Mouse (Mus musculus) kidney, embryonic 16.5 days (tissue): ENCODE results near the gene Olfr461. TPM values are rescaled to one million over a fixed set of nuclear protein-coding genes. Genes with fewer than 3 reads are reported as not detected.
"Not testable (repeated sequence)": the region's sequence is repeated elsewhere in the genome, so short reads cannot be mapped to it uniquely, and the experiment has no call there.

Experiments used
- ATAC-seq: fragments of 200-750 bp; cut with Nextera tagmentation; 2 replicates; pipeline ENCODE4 v1.8.0; 2017; ENCODE audit warnings: moderate TSS enrichment; ENCODE audit not compliant: low FRiP score, low TSS enrichment
- H3K27ac ChIP-seq: fragments of 300-500 bp; sonication (generic); 2 replicates; pipeline ENCODE4 v1.5.1; 2014; ENCODE audit warnings: low read length
- H3K27me3 ChIP-seq: fragments of 300-500 bp; sonication (generic); 2 replicates; pipeline ENCODE4 v1.6.1; 2014; ENCODE audit warnings: low read length, control low read depth, mixed read lengths; ENCODE audit not compliant: insufficient read depth
- H3K36me3 ChIP-seq: fragments of 300-500 bp; sonication (generic); 2 replicates; pipeline ENCODE4 v1.6.1; 2014; ENCODE audit warnings: low read length, control low read depth, mixed read lengths; ENCODE audit not compliant: insufficient read depth
- H3K4me1 ChIP-seq: fragments of 300-500 bp; sonication (generic); 2 replicates; pipeline ENCODE4 v1.6.1; 2014; ENCODE audit warnings: low read length, control low read depth, mixed read lengths; ENCODE audit not compliant: insufficient read depth
- H3K4me2 ChIP-seq: fragments of 300-500 bp; sonication (generic); replicated peaks from 2 replicates; pipeline ENCODE4 v1.6.1; 2014; ENCODE audit warnings: low read depth, low read length
- H3K4me3 ChIP-seq: fragments of 300-500 bp; sonication (generic); 2 replicates; pipeline ENCODE4 v1.5.1; 2014; ENCODE audit warnings: mild to moderate bottlenecking, low read length
- H3K9ac ChIP-seq: fragments of 300-500 bp; sonication (generic); replicated peaks from 2 replicates; pipeline ENCODE4 v1.6.1; 2014; ENCODE audit warnings: low read length
- H3K9me3 ChIP-seq: fragments of 300-500 bp; sonication (generic); 2 replicates; pipeline ENCODE4 v1.6.1; 2016; ENCODE audit warnings: low read length, control low read depth
- WGBS: fragments of 180-500 bp; shearing (Covaris S2); extraction: QIAGEN DNeasy Blood & Tissue Kit; methylation state at CpG from one replicate; pipeline ENCODE4 v1.1.7; 2014; 5-methylcytosine and 5-hydroxymethylcytosine counted together
- polyA plus RNA-seq: library from polyadenylated mRNA; unstranded; fragments of >200 nt; fragmentation: Nextera tagmentation; extraction: Ambion mirVana; gene quantifications from 2 replicates; pipeline ENCODE4 v1.2.1, GENCODE M21; 2015

The Olfr461 gene
- 0.16 TPM in 1 of 2 replicates, not detected in the other for polyA plus RNA-seq

DNA sequence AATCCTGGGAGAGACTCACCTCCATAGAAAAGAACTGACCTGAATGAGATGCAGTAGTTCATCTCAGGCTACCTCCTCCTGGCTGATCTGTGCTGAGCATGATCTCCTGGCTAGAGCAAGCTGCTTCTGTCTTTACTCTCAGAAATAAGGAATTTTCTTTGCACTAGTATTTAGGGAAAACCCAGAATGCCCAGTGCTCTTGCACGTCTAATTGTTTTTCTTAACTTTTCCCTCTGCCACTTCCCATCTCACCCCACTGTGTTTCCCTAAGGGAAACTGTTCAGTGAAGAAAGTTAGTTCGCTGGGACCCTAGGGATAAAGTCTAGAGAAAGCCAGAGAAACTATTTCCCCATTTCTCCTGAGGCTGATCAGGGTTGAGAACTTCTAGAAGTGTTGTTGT is at the start of gene Olfr461:
Gene Olfr461, minus strand, starts transcription at position 101 of the 400 bp plus-strand sequence.
- Histone ChIP-seq H3K9me3 (no peaks in the 10 kb centered on the region), H3K27ac (no peak within 1 kb of the TSS), H3K4me2 (no peak within 1 kb of the TSS), H3K36me3 (no peaks in the 10 kb centered on the region), H3K4me3 (no peak within 1 kb of the TSS), H3K9ac (no peak within 1 kb of the TSS), H3K27me3 (no peaks in the 10 kb centered on the region), H3K4me1 (no peaks in the 10 kb centered on the region)
- ATAC-seq, result no peak
- 81% methylated on average over 2 of the region's 2 CpGs for WGBS

GRCm38 (mm10) chr6:40598546-40598945 is 43.7 kb upstream of the Olfr461 start:
- WGBS, result 33% methylated on average over 4 of the region's 4 CpGs
- not testable (repeated sequence) for ATAC-seq, H3K4me3 ChIP-seq, H3K9me3 ChIP-seq, H3K27me3 ChIP-seq, H3K27ac ChIP-seq, H3K9ac ChIP-seq, H3K4me1 ChIP-seq, H3K4me2 ChIP-seq, H3K36me3 ChIP-seq

DNA sequence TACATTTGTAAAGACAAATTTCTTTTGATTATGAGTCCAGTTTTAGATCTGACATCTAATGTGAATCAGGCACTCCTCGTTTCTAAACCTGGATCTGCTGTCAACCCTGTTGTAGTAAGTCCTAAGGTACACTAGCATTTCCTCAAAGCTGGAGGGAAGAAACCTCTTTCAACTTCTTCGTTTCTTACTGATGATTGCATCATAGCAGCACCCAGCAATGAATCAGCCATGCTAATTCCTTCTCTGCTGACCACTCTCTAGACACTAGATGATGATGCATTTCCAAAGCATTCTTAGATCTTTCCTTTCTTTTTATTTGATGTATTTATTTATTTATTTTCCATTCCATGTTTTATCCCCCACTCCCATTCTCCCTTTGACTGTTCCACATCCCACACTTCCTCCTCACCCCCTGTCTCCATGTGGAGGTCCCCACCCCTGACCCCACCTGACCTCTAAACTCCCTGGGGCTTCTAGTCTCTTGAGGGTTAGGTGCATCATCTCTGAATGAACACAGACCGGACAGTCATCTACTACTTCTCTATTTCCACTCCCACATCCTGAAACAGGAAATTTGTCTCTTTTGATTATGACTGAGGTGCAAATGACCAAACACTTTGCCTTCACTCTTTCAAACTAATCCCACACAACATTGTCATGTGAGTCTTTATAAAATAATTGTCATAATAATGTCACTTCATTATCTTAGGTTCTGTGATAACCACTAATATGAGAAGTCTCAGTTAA is 40.1 kb upstream of the Olfr461 start:
- 84% methylated on average over 3 of the region's 3 CpGs for WGBS
- H3K9ac ChIP-seq, result no peak overlapping the region
- H3K4me3 ChIP-seq, result no peak overlapping the region
- H3K27ac ChIP-seq, result no peak overlapping the region
- H3K4me1 ChIP-seq, result no peaks in the 10 kb centered on the region
- no peak overlapping the region for H3K4me2 ChIP-seq
- no peaks in the 10 kb centered on the region for H3K9me3 ChIP-seq
- no peaks in the 10 kb centered on the region for H3K27me3 ChIP-seq
- H3K36me3 ChIP-seq, result no peaks in the 10 kb centered on the region
- no peak for ATAC-seq

DNA sequence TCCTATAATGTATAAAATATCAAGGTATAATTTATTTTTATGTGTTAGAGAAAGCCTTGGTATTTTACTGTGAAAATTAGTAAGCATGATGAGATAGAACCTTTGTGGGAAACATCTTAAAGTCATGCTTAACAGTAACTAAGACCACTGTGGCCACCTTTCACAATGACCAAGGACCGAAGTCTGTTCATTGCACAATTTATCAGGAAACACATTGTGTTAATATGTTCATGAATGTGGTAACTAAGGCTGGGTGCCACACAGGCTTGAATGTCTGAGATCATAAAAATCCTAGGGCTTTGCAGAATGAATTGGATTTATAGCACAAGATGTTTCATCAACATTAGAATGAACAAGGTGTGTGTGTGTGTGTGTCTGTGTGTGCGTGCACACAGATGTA is 33.5 kb upstream of the Olfr461 start:
- Histone ChIP-seq H3K9me3 (no peaks in the 10 kb centered on the region), H3K9ac (no peak overlapping the region), H3K27me3 (no peaks in the 10 kb centered on the region), H3K27ac (no peak overlapping the region), H3K4me1 (no peaks in the 10 kb centered on the region), H3K4me3 (no peak overlapping the region), H3K36me3 (no peaks in the 10 kb centered on the region), H3K4me2 (no peak overlapping the region)
- no peak for ATAC-seq
- 92% methylated on average over 2 of the region's 2 CpGs for WGBS

DNA sequence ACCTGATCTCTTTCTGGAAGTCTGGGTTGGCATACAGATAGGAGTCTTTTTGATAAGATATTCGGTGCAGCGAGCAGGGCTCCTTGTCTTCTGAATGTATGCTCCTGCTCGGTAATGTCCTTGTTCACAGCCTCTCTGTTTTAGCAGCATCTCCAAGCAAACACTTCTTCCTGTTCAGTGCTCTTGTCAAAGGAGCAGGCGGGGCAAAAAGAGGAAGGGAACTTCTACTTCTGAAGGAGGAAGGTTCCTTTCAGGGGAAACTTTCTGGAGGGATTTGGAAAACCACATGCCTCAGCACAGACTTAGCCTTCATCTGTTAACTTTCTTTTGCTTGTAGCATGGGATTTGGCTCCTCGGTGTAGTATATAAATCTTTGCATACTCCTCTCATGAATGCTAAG is 30.8 kb upstream of the Olfr461 start, which contains the start of gene Clec5a:
Gene Clec5a, minus strand, starts transcription at position 177 of the 400 bp plus-strand sequence.
- Histone ChIP-seq H3K27ac (no peak within 1 kb of the TSS), H3K36me3 (no peaks in the 10 kb centered on the region), H3K9ac (no peak within 1 kb of the TSS), H3K27me3 (no peaks in the 10 kb centered on the region), H3K4me2 (no peak within 1 kb of the TSS), H3K4me1 (no peaks in the 10 kb centered on the region), H3K4me3 (no peak within 1 kb of the TSS), H3K9me3 (no peaks in the 10 kb centered on the region)
- ATAC-seq, result no peak
- 80% methylated on average over 5 of the region's 5 CpGs for WGBS

DNA sequence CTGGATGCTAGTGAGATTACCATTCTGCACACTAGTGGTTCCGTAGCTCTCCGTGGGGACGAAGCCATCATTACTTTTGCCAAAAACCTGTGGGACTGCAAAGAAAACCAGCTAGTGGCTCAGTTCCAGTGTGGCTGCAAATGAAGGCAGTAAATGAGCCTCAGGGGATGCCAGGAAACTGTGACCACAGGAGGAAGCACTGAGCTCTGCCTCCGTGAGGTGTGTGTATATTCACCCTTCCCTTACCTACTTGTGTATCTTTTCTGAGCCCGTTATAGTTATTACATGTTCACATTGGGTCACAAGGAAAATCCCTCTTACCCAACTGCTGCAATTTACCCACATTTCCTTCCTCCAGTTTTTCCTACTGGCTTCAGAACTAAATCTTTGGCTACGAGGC is 29.5 kb upstream of the Olfr461 start:
- 83% methylated on average over 6 of the region's 6 CpGs for WGBS

DNA sequence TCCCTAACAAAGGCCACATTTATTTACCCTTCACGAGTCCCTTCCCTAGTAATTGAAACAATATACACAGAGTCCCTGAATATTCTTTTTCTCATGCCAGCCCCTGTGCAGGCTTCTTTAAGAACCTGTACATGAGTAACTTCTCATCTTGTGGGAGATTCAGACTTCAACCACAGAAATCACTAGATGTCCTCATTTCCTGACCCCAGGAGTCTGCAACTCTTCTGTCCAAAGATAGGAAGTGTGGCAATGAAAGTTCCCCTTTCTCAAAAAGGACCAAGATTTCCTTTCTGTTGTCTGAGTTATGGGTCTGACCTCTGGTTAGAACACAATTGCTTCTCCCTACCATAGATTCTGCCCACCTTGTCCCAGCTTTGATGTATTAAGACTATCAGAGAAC is 21.5 kb upstream of the Olfr461 start:
- Histone ChIP-seq H3K36me3 (no peaks in the 10 kb centered on the region), H3K27ac (no peak overlapping the region), H3K4me3 (no peak overlapping the region), H3K27me3 (no peaks in the 10 kb centered on the region), H3K4me2 (no peak overlapping the region), H3K4me1 (no peaks in the 10 kb centered on the region), H3K9ac (no peak overlapping the region), H3K9me3 (no peaks in the 10 kb centered on the region)
- ATAC-seq, result no peak
- WGBS, result 74% methylated on average over 1 of the region's 1 CpGs

More for the DNA sequence above, 29.5 kb upstream of the Olfr461 start:
- no peaks in the 10 kb centered on the region for H3K4me1 ChIP-seq
- no peaks in the 10 kb centered on the region for H3K27me3 ChIP-seq
- H3K4me3 ChIP-seq, result no peak overlapping the region
- H3K9me3 ChIP-seq, result no peaks in the 10 kb centered on the region
- H3K27ac ChIP-seq, result no peak overlapping the region
- no peak for ATAC-seq
- H3K36me3 ChIP-seq, result no peaks in the 10 kb centered on the region
- H3K4me2 ChIP-seq, result no peak overlapping the region
- H3K9ac ChIP-seq, result no peak overlapping the region

GRCm38 (mm10) chr6:40573618-40574017 is 18.8 kb upstream of the Olfr461 start:
- no peaks in the 10 kb centered on the region for H3K27me3 ChIP-seq
- H3K4me1 ChIP-seq, result no peaks in the 10 kb centered on the region
- no peak overlapping the region for H3K9ac ChIP-seq
- no peak overlapping the region for H3K27ac ChIP-seq
- no peaks in the 10 kb centered on the region for H3K9me3 ChIP-seq
- no peak for ATAC-seq
- no peaks in the 10 kb centered on the region for H3K36me3 ChIP-seq
- no peak overlapping the region for H3K4me2 ChIP-seq
- H3K4me3 ChIP-seq, result no peak overlapping the region
- 81% methylated on average over 3 of the region's 3 CpGs for WGBS

GRCm38 (mm10) chr6:40569187-40569586 is 14.3 kb upstream of the Olfr461 start, which contains the start of gene Olfr460:
TSS of gene Olfr460 (plus strand) at chr6:40569487.
- Histone ChIP-seq H3K36me3 (no peaks in the 10 kb centered on the region), H3K27ac (no peak within 1 kb of the TSS), H3K27me3 (no peaks in the 10 kb centered on the region), H3K9ac (no peak within 1 kb of the TSS), H3K9me3 (no peaks in the 10 kb centered on the region), H3K4me3 (no peak within 1 kb of the TSS), H3K4me1 (no peaks in the 10 kb centered on the region), H3K4me2 (no peak within 1 kb of the TSS)
- whole genome bisulfite sequencing, result 80% methylated on average over 3 of the region's 3 CpGs
- ATAC-seq, result no peak

DNA sequence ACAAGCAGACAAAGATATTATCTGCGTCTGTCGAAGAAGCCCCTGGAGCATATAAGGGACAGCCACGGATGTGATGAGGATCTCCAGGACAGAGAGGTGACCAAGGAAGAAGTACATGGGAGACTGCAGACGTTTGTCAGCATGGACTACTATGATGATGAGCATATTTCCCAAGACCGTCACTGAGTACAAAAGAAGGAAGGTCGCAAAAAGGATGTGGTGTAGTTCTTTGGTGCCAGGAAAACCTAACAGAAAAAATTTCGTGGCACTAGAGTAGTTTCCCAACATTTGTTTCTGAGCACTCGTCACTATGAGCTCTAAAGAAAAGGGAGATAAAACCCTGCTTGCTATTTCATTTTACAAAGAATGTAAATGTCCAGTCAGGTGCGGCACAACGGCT is 10.2 kb downstream of the Olfr461 start:
- Histone ChIP-seq H3K27ac (no peak overlapping the region), H3K9me3 (no peaks in the 10 kb centered on the region), H3K4me2 (no peak overlapping the region), H3K4me3 (no peak overlapping the region), H3K4me1 (no peaks in the 10 kb centered on the region), H3K36me3 (no peaks in the 10 kb centered on the region), H3K27me3 (no peaks in the 10 kb centered on the region), H3K9ac (no peak overlapping the region)
- WGBS, result 82% methylated on average over 10 of the region's 10 CpGs
- no peak for ATAC-seq
